Mouse (Mus musculus) midbrain, postnatal 0 days (tissue): ENCODE measurements at regions not wholly inside any gene's neighbourhood (a gene's known extent, or its start where the extent isn't known, plus 50 kb on each side); places are given as distances from the start of the nearest gene placed in this dataset.

ENCODE experiments used
- ATAC-seq: fragments of 200-750 bp; cut with Nextera tagmentation; 2 replicates; pipeline ENCODE4 v1.8.0; 2017; ENCODE audit warnings: moderate number of reproducible peaks, mild to moderate bottlenecking, moderate TSS enrichment, moderate library complexity; ENCODE audit not compliant: low FRiP score
- DNase-seq: peaks from one replicate; pipeline ENCODE4 v3.0.0-alpha.2; 2015; ENCODE audit warnings: low spot score
- H3K27ac ChIP-seq: fragments of 300-500 bp; sonication (generic); 2 replicates; pipeline ENCODE4 v1.5.1; 2014; ENCODE audit warnings: low read depth, mild to moderate bottlenecking, low read length, mixed read lengths
- H3K27me3 ChIP-seq: fragments of 300-500 bp; sonication (generic); 2 replicates; pipeline ENCODE4 v1.6.1; 2014; ENCODE audit warnings: low read length, control low read depth, mixed read lengths; ENCODE audit not compliant: insufficient read depth
- H3K36me3 ChIP-seq: fragments of 300-500 bp; sonication (generic); 2 replicates; pipeline ENCODE4 v1.6.1; 2014; ENCODE audit warnings: low read length, control low read depth, mixed read lengths; ENCODE audit not compliant: insufficient read depth
- H3K4me1 ChIP-seq: fragments of 300-500 bp; sonication (generic); 2 replicates; pipeline ENCODE4 v1.6.1; 2014; ENCODE audit warnings: mild to moderate bottlenecking, control low read depth, antibody characterized with exemption, low read length, mixed read lengths; ENCODE audit not compliant: insufficient read depth
- H3K4me2 ChIP-seq: fragments of 300-500 bp; sonication (generic); 2 replicates; pipeline ENCODE4 v1.6.1; 2014; ENCODE audit warnings: low read depth, mild to moderate bottlenecking, low read length, mixed read lengths; ENCODE audit not compliant: poor library complexity, severe bottlenecking
- H3K4me3 ChIP-seq: fragments of 300-500 bp; sonication (generic); 2 replicates; pipeline ENCODE4 v1.5.1; 2014; ENCODE audit warnings: low read depth, mild to moderate bottlenecking, low read length, moderate library complexity
- H3K9ac ChIP-seq: fragments of 300-500 bp; sonication (generic); replicated peaks from 2 replicates; pipeline ENCODE4 v1.6.1; 2014; ENCODE audit warnings: mild to moderate bottlenecking, low read length, moderate library complexity, mixed read lengths; ENCODE audit not compliant: poor library complexity, severe bottlenecking
- H3K9me3 ChIP-seq: fragments of 300-500 bp; sonication (generic); 2 replicates; pipeline ENCODE4 v1.6.1; 2016; ENCODE audit warnings: low read length, control low read depth
- CTCF ChIP-seq: IDR thresholded peaks from 2 replicates; pipeline ENCODE4 v1.5.1; 2016; ENCODE audit warnings: antibody characterized with exemption, mild to moderate bottlenecking
- WGBS: fragments of 180-500 bp; shearing (Covaris S2); extraction: QIAGEN DNeasy Blood & Tissue Kit; methylation state at CpG from one replicate; pipeline ENCODE4 v1.1.7; 2014; 5-methylcytosine and 5-hydroxymethylcytosine counted together

DNA sequence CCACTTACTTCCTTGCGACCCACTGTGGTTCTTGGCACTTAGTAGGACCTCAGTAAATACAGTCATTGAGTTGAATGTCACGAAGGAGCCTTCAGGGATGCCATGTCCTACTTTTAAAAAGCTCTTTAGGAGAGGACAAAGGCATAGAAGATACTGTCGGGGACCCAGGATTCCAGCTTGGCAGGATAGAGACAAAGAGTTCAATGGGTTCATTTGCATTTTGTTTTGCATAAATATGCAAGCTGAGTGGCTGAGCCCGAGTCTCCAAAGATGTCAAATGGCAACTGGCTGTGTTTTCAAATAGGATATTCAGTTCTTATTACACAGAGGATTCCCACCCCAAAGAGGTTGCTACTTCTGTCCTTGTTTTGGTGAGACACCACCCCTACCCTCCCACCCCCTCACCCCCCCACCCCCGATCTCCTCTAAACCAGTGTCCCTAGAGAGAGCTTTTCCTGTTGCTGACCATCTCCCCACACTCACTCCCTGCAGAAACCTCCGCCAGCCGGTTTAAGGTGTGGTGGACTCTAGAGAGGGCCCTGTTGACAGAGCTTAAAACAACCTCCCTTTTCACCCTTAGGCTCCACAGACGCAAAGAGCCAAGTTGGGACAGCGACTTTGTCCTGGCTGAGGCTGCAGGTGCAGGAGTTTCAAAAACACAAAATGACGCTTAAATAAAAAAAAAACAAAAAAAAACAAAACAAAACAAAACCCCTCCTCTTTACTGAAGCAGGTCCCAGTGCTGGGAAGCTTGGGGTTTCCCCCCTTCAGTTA lies 57.9 kb downstream of the Sox9 start:
- no peak for TF ChIP-seq CTCF
- ATAC-seq = no peak

DNA sequence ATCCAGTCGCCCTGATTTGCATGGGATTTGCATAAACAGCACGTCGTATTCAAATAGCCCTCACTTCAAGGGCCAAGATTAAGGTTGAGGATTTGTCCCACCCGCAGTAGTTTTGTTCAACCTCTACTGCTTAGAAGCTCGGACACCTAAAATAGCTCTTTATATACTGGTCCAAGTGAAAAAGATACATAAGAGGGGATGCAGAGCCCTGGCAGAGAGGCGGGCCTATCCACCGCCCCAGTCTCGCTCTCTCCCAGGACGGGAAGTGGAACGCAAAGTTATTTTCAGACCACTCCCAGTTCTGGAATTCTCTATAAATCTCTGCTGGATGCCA lies 58.4 kb downstream of the Sox9 start:
- Histone ChIP-seq H3K36me3 (no peaks in the 10 kb centered on the region), H3K4me2 (no peak overlapping the region), H3K4me1 (no peaks in the 10 kb centered on the region), H3K4me3 (no peak overlapping the region), H3K27me3 (no peaks in the 10 kb centered on the region), H3K9ac (no peak overlapping the region), H3K27ac (peak overlapping the region; percentile 51; the same call in 1 of the 2 replicates), H3K9me3 (no peaks in the 10 kb centered on the region)
- DNase-seq = no peak
- 7% methylated on average over 10 of the region's 10 CpGs for WGBS
- no peak for TF ChIP-seq CTCF
- no peak for ATAC-seq

More for the DNA sequence above, 57.9 kb downstream of the Sox9 start:
- H3K4me2 ChIP-seq = no peak overlapping the region
- no peaks in the 10 kb centered on the region for H3K4me1 ChIP-seq
- no peaks in the 10 kb centered on the region for H3K27me3 ChIP-seq
- no peak overlapping the region for H3K9ac ChIP-seq
- peak overlapping the region; percentile 51; the same call in 1 of the 2 replicates for H3K27ac ChIP-seq
- DNase-seq = peak; percentile 50
- H3K4me3 ChIP-seq = no peak overlapping the region
- no peaks in the 10 kb centered on the region for H3K9me3 ChIP-seq
- 17% methylated on average over 10 of the region's 10 CpGs for WGBS
- no peaks in the 10 kb centered on the region for H3K36me3 ChIP-seq

DNA sequence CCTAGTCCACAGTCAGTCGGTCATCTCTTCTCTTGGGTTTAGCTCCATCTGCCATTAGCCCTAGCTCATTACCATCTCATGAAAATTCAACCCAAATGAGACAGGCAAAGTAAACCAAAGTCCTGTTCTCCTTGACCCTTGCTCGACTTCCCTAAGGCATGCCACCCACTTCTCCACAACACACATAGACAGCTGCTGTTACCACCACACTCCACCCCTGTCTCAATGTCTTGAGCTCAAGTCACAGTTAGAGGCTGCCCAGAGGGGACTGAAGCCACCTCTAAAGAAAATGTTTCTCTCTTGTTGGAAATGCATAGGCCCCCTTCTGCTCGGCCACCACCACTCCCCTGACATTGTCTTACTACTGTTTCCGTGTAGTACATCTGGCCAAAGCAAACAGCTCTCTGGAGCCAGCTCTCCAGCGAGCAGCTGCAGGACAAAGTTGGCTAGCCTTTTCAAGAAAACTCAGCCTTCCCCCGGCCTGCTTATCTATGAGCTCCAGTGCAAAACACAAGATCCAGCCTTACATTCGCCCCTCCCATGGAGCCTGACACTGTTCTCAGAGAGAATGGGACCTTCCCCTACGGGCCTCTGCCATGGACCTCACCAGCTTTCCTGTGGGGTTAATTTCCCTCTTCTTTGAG lies 62.4 kb downstream of the Sox9 start:
- no peak overlapping the region for H3K4me3 ChIP-seq
- WGBS = 58% methylated on average over 8 of the region's 8 CpGs
- H3K4me1 ChIP-seq = no peaks in the 10 kb centered on the region
- TF ChIP-seq CTCF = no peak
- no peaks in the 10 kb centered on the region for H3K36me3 ChIP-seq
- H3K27me3 ChIP-seq = no peaks in the 10 kb centered on the region
- ATAC-seq (no peak), DNase-seq (no peak)
- no peak overlapping the region for H3K9ac ChIP-seq
- H3K27ac ChIP-seq = no peak overlapping the region
- no peaks in the 10 kb centered on the region for H3K9me3 ChIP-seq
- no peak overlapping the region for H3K4me2 ChIP-seq

DNA sequence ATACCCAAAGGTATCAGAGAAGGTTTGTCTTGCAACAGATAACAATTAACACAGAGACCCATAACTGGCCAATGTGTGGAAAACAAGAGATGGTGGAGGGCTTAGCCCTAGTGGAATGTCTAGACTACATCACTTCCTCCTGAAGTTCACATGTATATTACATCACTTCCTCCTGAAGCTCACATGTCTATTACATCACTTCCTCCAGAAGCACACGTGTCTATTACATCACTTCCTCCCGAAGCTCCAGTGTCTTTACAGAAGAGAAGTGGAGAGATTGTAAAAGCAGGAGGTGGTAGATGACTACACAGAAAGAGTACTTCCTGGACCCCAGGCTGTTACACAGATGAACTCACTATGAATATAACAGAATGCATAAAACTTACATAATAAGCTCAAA lies 65.1 kb downstream of the Sox9 start:
- 96% methylated on average over 2 of the region's 2 CpGs for WGBS
- H3K9me3 ChIP-seq = no peaks in the 10 kb centered on the region
- no peak overlapping the region for H3K9ac ChIP-seq
- H3K4me3 ChIP-seq = no peak overlapping the region
- ATAC-seq = no peak
- H3K36me3 ChIP-seq = no peaks in the 10 kb centered on the region
- no peak for TF ChIP-seq CTCF
- no peaks in the 10 kb centered on the region for H3K27me3 ChIP-seq
- no peak for DNase-seq
- H3K27ac ChIP-seq = no peak overlapping the region
- H3K4me2 ChIP-seq = no peak overlapping the region
- no peaks in the 10 kb centered on the region for H3K4me1 ChIP-seq

DNA sequence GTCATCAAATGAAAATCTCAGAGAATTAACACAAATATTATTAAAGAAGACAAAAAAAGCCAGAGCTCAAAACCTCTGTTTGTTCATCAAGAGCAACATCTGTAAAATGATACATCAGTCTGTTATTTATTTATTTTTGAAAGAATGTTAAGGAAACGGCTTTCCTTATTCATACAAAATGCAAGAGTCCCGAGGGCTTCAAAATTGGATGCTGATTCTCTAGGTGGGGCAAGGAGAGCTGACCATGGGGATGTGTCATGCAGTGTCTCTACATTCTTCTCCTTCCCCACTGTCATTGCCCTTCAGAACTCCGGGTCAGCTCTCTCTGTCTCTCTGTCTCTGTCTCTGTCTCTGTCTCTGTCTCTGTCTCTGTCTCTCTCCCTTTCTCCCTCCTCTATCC lies 65.8 kb downstream of the Sox9 start:
- H3K27ac ChIP-seq = no peak overlapping the region
- H3K4me3 ChIP-seq = no peak overlapping the region
- no peak overlapping the region for H3K4me2 ChIP-seq
- no peak for ATAC-seq
- no peak for TF ChIP-seq CTCF
- 90% methylated on average over 3 of the region's 3 CpGs for WGBS
- no peaks in the 10 kb centered on the region for H3K27me3 ChIP-seq
- H3K9ac ChIP-seq = no peak overlapping the region
- no peaks in the 10 kb centered on the region for H3K4me1 ChIP-seq
- H3K9me3 ChIP-seq = no peaks in the 10 kb centered on the region
- DNase-seq = no peak
- H3K36me3 ChIP-seq = no peaks in the 10 kb centered on the region

DNA sequence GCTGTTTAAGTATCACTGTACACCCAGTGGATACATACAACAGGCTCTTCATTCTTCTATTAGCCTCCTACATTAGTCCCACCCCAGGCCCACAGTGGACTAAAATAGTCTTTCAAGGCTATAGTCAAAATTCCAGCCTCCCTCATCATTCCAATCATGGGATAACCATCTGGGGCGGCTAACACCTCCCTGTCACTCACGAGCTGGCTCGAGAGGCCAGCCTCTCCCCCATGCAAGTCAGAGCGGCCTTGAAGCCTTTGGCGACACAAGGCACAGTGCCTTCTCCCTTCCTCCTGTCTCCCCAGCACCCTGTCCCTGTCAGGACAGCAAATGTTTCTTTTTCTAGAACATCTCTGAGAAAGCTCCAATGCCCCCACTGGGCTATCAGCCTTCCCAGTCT lies 68.0 kb downstream of the Sox9 start:
- Histone ChIP-seq H3K27ac (no peak overlapping the region), H3K4me2 (no peak overlapping the region), H3K36me3 (no peaks in the 10 kb centered on the region), H3K27me3 (no peaks in the 10 kb centered on the region), H3K4me3 (no peak overlapping the region), H3K4me1 (no peaks in the 10 kb centered on the region), H3K9ac (no peak overlapping the region), H3K9me3 (no peaks in the 10 kb centered on the region)
- 84% methylated on average over 5 of the region's 5 CpGs for WGBS
- no peak for TF ChIP-seq CTCF
- no peak for ATAC-seq
- no peak for DNase-seq
